Mouse (Mus musculus) layer of hippocampus, postnatal 10 days (tissue): Measurements from ENCODE around the gene Agxt. TPM values are rescaled to one million over a fixed set of nuclear protein-coding genes. Genes with fewer than 3 reads are reported as not detected.

Source experiments
- DNase-seq, 2 experiments: peaks; one replicate each; pipeline ENCODE4 v3.0.0; 2021; ENCODE audit warnings: low spot score in 2 of 2
- total RNA-seq, 2 experiments: library from RNA; stranded (reverse); gene quantifications; 2 replicates each; pipeline ENCODE4 v1.2.3; 2021

Gene Agxt
- total RNA-seq, 2 experiments from 2014 or later = not detected

GRCm38 (mm10) chr1:93144176-93144575, 9.1 kb downstream of the Agxt start:
- no peak for DNase-seq

GRCm38 (mm10) chr1:93150907-93151661, 16.0 kb downstream of the Agxt start:
- no peak for DNase-seq

GRCm38 (mm10) chr1:93157566-93157965, 22.5 kb downstream of the Agxt start:
- no peak for DNase-seq

- no peak for DNase-seq
Observed at GRCm38 (mm10) chr1:93158916-93159315, 23.9 kb downstream of the Agxt start.

- DNase-seq = no peak
Observed at GRCm38 (mm10) chr1:93159566-93160500, 24.8 kb downstream of the Agxt start.

GRCm38 (mm10) chr1:93160501-93161133, 25.6 kb downstream of the Agxt start, which contains the start of gene 2310007B03Rik:
2310007B03Rik (minus strand) TSS chr1:93160948.
- no peak for DNase-seq

GRCm38 (mm10) chr1:93161350-93161749, 26.3 kb downstream of the Agxt start:
- DNase-seq = no peak

- no peak for DNase-seq
Observed at GRCm38 (mm10) chr1:93161921-93162320, 26.9 kb downstream of the Agxt start.

GRCm38 (mm10) chr1:93162588-93162987, 27.5 kb downstream of the Agxt start:
- DNase-seq = no peak

- no peak for DNase-seq
Observed at GRCm38 (mm10) chr1:93165447-93165846, 30.4 kb downstream of the Agxt start.

- DNase-seq = no peak
Observed at GRCm38 (mm10) chr1:93166346-93167079, 31.5 kb downstream of the Agxt start.

- peak in 1 of 2 experiments; percentile 17 for DNase-seq
Observed at GRCm38 (mm10) chr1:93168295-93168775, 33.3 kb downstream of the Agxt start, which contains the start of gene Crocc2. Crocc2 (plus strand) TSS chr1:93168725.

GRCm38 (mm10) chr1:93173665-93174064, 38.6 kb downstream of the Agxt start:
- no peak for DNase-seq

- peak; percentile 85 to 87 for DNase-seq
Observed at GRCm38 (mm10) chr1:93174399-93174798, 39.4 kb downstream of the Agxt start.

- DNase-seq = no peak
Observed at GRCm38 (mm10) chr1:93175849-93176248, 40.8 kb downstream of the Agxt start.

GRCm38 (mm10) chr1:93176525-93177332, 41.7 kb downstream of the Agxt start:
- DNase-seq = peak; percentile 52 to 66

- DNase-seq = no peak
Observed at GRCm38 (mm10) chr1:93182281-93182680, 47.2 kb downstream of the Agxt start.

- peak; percentile 25 to 55 for DNase-seq
Observed at GRCm38 (mm10) chr1:93184071-93184828, 49.2 kb downstream of the Agxt start.

GRCm38 (mm10) chr1:93190726-93191305, 55.8 kb downstream of the Agxt start:
- no peak for DNase-seq
